Mouse (Mus musculus): Measurements from ENCODE around the gene Mybpc3. TPM values are rescaled to one million over a fixed set of nuclear protein-coding genes. Genes with fewer than 3 reads are reported as not detected.

Mybpc3 gene
- polyA plus RNA-seq, 1 experiment: 0.14 TPM

DNA sequence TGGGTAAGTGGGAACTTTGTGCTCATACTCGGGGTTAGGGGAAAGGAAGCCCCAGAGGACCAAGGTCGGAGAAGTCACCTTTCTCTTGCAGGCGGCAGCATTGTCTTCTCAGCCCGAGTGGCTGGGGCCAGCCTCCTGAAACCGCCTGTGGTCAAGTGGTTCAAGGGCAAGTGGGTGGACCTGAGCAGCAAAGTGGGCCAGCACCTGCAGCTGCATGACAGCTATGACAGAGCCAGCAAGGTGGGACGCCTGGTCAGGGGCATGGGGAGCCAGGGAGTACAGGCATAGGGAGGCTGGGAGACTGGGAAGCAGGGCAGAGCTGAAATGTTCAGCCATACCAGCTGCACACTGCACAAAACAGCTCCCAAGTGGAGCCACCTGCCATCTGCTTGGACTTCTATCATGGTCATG is 2.3 kb downstream of the Mybpc3 start:
- 67% methylated on average over 6 of the region's 6 CpGs for WGBS

DNA sequence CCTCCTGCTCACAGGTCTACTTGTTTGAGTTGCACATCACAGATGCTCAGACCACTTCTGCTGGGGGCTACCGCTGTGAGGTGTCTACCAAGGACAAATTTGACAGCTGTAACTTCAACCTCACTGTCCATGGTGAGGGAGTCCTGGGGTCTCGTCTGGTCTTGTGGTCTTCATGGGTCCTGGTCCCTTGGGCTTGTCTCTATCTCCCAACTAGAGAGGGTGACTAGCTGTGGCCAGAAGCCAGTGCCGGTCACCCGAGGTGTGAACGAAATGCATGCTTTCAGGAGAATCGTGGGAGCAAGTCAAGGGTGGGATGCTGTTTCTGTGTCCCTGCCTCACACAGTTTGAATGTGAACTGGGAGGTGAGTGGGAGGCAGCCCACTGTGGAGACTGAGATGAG is 3.1 kb downstream of the Mybpc3 start:
- Histone ChIP-seq H3K27ac (ENCODE audit: insufficient read depth, low read depth, low read length) (no peak overlapping the region), H3K4me1 (ENCODE audit: control insufficient read depth, insufficient read depth, low read length) (no peaks in the 10 kb centered on the region), H3K36me3 (ENCODE audit: control insufficient read depth, insufficient read depth, low read length) (no peaks in the 10 kb centered on the region), H3K4me3 (ENCODE audit: insufficient read depth, low read depth, low read length) (no peak overlapping the region), H3K27me3 (replicated peaks; ENCODE audit: control insufficient read depth, insufficient read depth, low read length) (no peaks in the 10 kb centered on the region)
- WGBS: 61% methylated on average over 6 of the region's 6 CpGs
- no peak for TF ChIP-seq CTCF (conservative IDR thresholded peaks at IDR 0.05; ENCODE audit: insufficient read depth, insufficient read length, low read depth, low read length)
- no peak for TF ChIP-seq POLR2A (IDR thresholded peaks at IDR 0.05; ENCODE audit: low read depth, low read length)
- no peak for DNase-seq

More for the DNA sequence above, 2.3 kb downstream of the Mybpc3 start:
- H3K4me1 ChIP-seq (ENCODE audit: control insufficient read depth, insufficient read depth, low read length): no peaks in the 10 kb centered on the region
- H3K27me3 ChIP-seq (replicated peaks; ENCODE audit: control insufficient read depth, insufficient read depth, low read length): no peaks in the 10 kb centered on the region
- TF ChIP-seq POLR2A (IDR thresholded peaks at IDR 0.05; ENCODE audit: low read depth, low read length): no peak
- no peak for TF ChIP-seq CTCF (conservative IDR thresholded peaks at IDR 0.05; ENCODE audit: insufficient read depth, insufficient read length, low read depth, low read length)
- no peak for DNase-seq
- H3K4me3 ChIP-seq (ENCODE audit: insufficient read depth, low read depth, low read length): no peak overlapping the region
- H3K36me3 ChIP-seq (ENCODE audit: control insufficient read depth, insufficient read depth, low read length): no peaks in the 10 kb centered on the region
- no peak overlapping the region for H3K27ac ChIP-seq (ENCODE audit: insufficient read depth, low read depth, low read length)

DNA sequence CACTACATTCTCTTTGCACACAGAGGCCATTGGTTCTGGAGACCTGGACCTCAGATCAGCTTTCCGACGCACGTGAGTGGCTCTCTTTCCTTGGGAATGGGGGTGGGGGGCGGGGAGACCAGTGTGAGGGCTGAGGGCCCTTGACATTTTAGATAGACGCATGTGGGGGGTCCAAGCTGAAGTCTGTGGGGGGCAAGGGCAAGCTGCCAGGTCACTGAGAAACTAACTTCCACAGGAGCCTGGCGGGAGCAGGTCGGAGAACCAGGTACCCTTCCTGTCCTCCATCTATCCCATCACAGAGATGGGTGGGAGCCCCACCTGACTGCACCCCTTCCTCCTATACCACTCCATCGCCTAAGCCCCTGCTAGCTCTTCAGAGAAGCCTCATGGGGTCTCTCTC is 3.6 kb downstream of the Mybpc3 start:
- Histone ChIP-seq H3K4me1 (ENCODE audit: control insufficient read depth, insufficient read depth, low read length) (no peaks in the 10 kb centered on the region), H3K27ac (ENCODE audit: insufficient read depth, low read depth, low read length) (no peak overlapping the region), H3K27me3 (replicated peaks; ENCODE audit: control insufficient read depth, insufficient read depth, low read length) (no peaks in the 10 kb centered on the region), H3K36me3 (ENCODE audit: control insufficient read depth, insufficient read depth, low read length) (no peaks in the 10 kb centered on the region), H3K4me3 (ENCODE audit: insufficient read depth, low read depth, low read length) (no peak overlapping the region)
- DNase-seq: no peak
- TF ChIP-seq POLR2A (IDR thresholded peaks at IDR 0.05; ENCODE audit: low read depth, low read length): no peak
- no peak for TF ChIP-seq CTCF (conservative IDR thresholded peaks at IDR 0.05; ENCODE audit: insufficient read depth, insufficient read length, low read depth, low read length)
- 54% methylated on average over 8 of the region's 8 CpGs for WGBS

DNA sequence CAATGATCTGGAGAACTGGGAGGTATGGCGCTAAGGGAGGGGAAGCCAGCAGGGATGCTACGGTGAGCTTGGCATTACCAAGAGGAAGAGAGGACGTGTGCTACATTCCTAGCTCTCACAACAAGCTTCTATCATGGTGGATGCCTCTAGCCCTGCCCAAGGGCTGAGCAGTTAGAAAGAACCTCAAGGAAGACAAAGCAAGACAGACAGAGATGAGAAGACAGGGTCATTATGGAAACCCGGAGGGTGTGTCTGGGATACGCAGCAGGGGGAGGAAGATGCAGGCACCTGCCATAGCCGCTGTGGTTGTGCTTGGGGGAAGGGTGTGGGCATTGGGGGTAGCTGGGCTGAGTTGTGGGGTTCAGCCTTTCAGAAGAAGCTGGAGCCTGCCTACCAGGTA is 5.6 kb downstream of the Mybpc3 start:
- H3K36me3 ChIP-seq (ENCODE audit: control insufficient read depth, insufficient read depth, low read length): no peaks in the 10 kb centered on the region
- H3K27me3 ChIP-seq (replicated peaks; ENCODE audit: control insufficient read depth, insufficient read depth, low read length): no peaks in the 10 kb centered on the region
- TF ChIP-seq POLR2A (IDR thresholded peaks at IDR 0.05; ENCODE audit: low read depth, low read length) (no peak), CTCF (conservative IDR thresholded peaks at IDR 0.05; ENCODE audit: insufficient read depth, insufficient read length, low read depth, low read length) (no peak)
- DNase-seq: no peak
- WGBS: 79% methylated on average over 6 of the region's 6 CpGs
- no peaks in the 10 kb centered on the region for H3K4me1 ChIP-seq (ENCODE audit: control insufficient read depth, insufficient read depth, low read length)
- H3K4me3 ChIP-seq (ENCODE audit: insufficient read depth, low read depth, low read length): no peak overlapping the region
- H3K27ac ChIP-seq (ENCODE audit: insufficient read depth, low read depth, low read length): no peak overlapping the region

DNA sequence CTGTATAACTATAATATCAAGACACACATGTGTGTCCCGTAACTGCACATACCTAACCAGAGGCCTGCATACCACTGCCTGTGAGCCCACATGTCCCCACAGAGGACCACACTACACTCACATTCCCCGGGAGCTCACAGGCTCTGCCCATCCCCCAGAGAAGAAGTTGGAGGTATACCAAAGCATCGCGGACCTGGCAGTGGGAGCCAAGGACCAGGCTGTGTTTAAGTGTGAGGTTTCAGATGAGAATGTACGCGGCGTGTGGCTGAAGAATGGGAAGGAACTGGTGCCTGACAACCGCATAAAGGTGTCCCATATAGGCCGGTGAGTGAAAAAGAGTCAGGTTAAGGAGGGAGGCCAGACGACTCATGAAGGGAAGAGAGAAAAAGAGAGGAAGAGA is 7.2 kb downstream of the Mybpc3 start:
- no peaks in the 10 kb centered on the region for H3K27me3 ChIP-seq (replicated peaks; ENCODE audit: control insufficient read depth, insufficient read depth, low read length)
- H3K4me1 ChIP-seq (ENCODE audit: control insufficient read depth, insufficient read depth, low read length): no peaks in the 10 kb centered on the region
- TF ChIP-seq CTCF (conservative IDR thresholded peaks at IDR 0.05; ENCODE audit: insufficient read depth, insufficient read length, low read depth, low read length) (no peak), POLR2A (IDR thresholded peaks at IDR 0.05; ENCODE audit: low read depth, low read length) (no peak)
- H3K4me3 ChIP-seq (ENCODE audit: insufficient read depth, low read depth, low read length): no peak overlapping the region
- H3K36me3 ChIP-seq (ENCODE audit: control insufficient read depth, insufficient read depth, low read length): no peaks in the 10 kb centered on the region
- no peak overlapping the region for H3K27ac ChIP-seq (ENCODE audit: insufficient read depth, low read depth, low read length)
- DNase-seq: no peak
- 86% methylated on average over 10 of the region's 10 CpGs for WGBS

DNA sequence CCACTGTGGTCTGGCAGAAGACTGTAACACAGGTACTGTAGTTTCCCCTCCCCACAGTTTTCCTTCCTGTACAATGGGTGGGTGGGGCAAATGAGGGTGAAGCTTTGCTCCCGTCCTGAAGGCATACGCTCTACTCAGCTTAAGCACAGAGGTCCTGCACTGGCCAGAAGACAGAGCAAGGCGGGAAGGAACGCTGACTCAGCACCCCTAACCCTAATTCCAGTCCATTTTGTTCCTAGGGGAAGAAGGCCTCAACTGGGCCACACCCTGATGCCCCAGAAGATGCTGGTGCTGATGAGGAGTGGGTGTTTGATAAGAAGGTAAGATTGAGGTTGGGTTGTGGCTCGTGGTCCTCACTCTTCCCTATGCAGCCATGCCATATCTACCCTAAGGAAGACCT is 10.8 kb downstream of the Mybpc3 start:
- Histone ChIP-seq H3K27me3 (replicated peaks; ENCODE audit: control insufficient read depth, insufficient read depth, low read length) (no peaks in the 10 kb centered on the region), H3K4me1 (ENCODE audit: control insufficient read depth, insufficient read depth, low read length) (no peaks in the 10 kb centered on the region), H3K36me3 (ENCODE audit: control insufficient read depth, insufficient read depth, low read length) (no peaks in the 10 kb centered on the region), H3K4me3 (ENCODE audit: insufficient read depth, low read depth, low read length) (no peak overlapping the region), H3K27ac (ENCODE audit: insufficient read depth, low read depth, low read length) (no peak overlapping the region)
- 75% methylated on average over 5 of the region's 5 CpGs for WGBS
- TF ChIP-seq CTCF (conservative IDR thresholded peaks at IDR 0.05; ENCODE audit: insufficient read depth, insufficient read length, low read depth, low read length): no peak
- TF ChIP-seq POLR2A (IDR thresholded peaks at IDR 0.05; ENCODE audit: low read depth, low read length): no peak
- DNase-seq: no peak

DNA sequence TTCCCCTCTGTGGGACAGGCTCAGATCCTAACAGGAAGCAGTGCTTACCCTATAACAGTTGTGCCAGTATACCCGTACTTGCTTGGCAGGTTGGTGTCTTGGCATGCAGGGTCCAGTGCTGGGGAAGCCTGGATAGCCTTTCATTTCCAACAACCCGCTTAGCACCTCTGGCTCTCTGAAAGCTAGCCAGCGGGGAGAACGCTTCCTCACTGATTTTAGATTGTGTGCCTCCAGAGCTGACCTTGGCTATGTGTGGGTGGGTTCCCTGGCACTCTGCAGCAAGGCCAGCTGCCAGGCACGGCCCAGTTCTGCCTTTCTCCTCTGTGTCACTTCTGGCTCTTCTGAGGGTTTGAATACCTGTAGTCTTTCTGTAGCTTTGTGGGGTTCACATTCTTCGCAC is 12.2 kb downstream of the Mybpc3 start:
- no peak overlapping the region for H3K4me3 ChIP-seq (ENCODE audit: insufficient read depth, low read depth, low read length)
- DNase-seq: no peak
- no peak for TF ChIP-seq CTCF (conservative IDR thresholded peaks at IDR 0.05; ENCODE audit: insufficient read depth, insufficient read length, low read depth, low read length)
- no peak for TF ChIP-seq POLR2A (IDR thresholded peaks at IDR 0.05; ENCODE audit: low read depth, low read length)
- no peaks in the 10 kb centered on the region for H3K4me1 ChIP-seq (ENCODE audit: control insufficient read depth, insufficient read depth, low read length)
- H3K36me3 ChIP-seq (ENCODE audit: control insufficient read depth, insufficient read depth, low read length): no peaks in the 10 kb centered on the region
- no peaks in the 10 kb centered on the region for H3K27me3 ChIP-seq (replicated peaks; ENCODE audit: control insufficient read depth, insufficient read depth, low read length)
- 78% methylated on average over 6 of the region's 6 CpGs for WGBS
- no peak overlapping the region for H3K27ac ChIP-seq (ENCODE audit: insufficient read depth, low read depth, low read length)

DNA sequence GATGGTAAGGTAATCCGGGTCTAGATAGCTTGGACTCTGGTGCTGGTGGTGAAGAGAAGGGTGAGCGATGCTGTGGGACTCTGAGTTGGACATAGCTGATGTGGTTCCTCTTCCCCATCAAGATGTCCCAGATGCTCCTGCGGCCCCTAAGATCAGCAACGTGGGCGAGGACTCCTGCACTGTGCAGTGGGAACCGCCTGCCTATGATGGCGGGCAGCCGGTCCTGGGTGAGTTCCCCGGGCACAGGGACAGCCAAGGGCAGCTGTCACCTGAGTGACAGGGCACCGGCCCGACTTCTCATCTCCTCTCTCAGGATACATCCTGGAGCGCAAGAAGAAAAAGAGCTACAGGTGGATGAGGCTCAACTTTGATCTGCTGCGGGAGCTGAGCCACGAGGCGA is 13.3 kb downstream of the Mybpc3 start:
- DNase-seq: no peak
- Histone ChIP-seq H3K4me3 (ENCODE audit: insufficient read depth, low read depth, low read length) (no peak overlapping the region), H3K27ac (ENCODE audit: insufficient read depth, low read depth, low read length) (no peak overlapping the region), H3K4me1 (ENCODE audit: control insufficient read depth, insufficient read depth, low read length) (no peaks in the 10 kb centered on the region), H3K36me3 (ENCODE audit: control insufficient read depth, insufficient read depth, low read length) (no peaks in the 10 kb centered on the region), H3K27me3 (replicated peaks; ENCODE audit: control insufficient read depth, insufficient read depth, low read length) (no peaks in the 10 kb centered on the region)
- no peak for TF ChIP-seq CTCF (conservative IDR thresholded peaks at IDR 0.05; ENCODE audit: insufficient read depth, insufficient read length, low read depth, low read length)
- TF ChIP-seq POLR2A (IDR thresholded peaks at IDR 0.05; ENCODE audit: low read depth, low read length): no peak
- 89% methylated on average over 15 of the region's 15 CpGs for WGBS

All from kidney, adult 2 months (tissue).